Mouse (Mus musculus) midbrain, embryonic 15.5 days (tissue): ENCODE results near the gene Gm20708. TPM values are rescaled to one million over a fixed set of nuclear protein-coding genes. Genes with fewer than 3 reads are reported as not detected.
A peak's percentile ranks its signal among the peaks of the same experiment; 100 is the strongest.

Source experiments
- ATAC-seq: fragments of 200-750 bp; cut with Nextera tagmentation; replicated peaks from 2 replicates; pipeline ENCODE4 v1.8.0; 2017; ENCODE audit warnings: moderate TSS enrichment
- H3K27ac ChIP-seq: fragments of 300-500 bp; sonication (generic); 2 replicates; pipeline ENCODE4 v1.5.1; 2015; ENCODE audit warnings: mild to moderate bottlenecking, inconsistent platforms
- H3K27me3 ChIP-seq: fragments of 300-500 bp; sonication (generic); replicated peaks from 2 replicates; pipeline ENCODE4 v1.6.1; 2015; ENCODE audit warnings: inconsistent platforms
- H3K36me3 ChIP-seq: fragments of 300-500 bp; sonication (generic); replicated peaks from 2 replicates; pipeline ENCODE4 v1.6.1; 2015; ENCODE audit warnings: inconsistent platforms
- H3K4me1 ChIP-seq: fragments of 300-500 bp; sonication (generic); 2 replicates; pipeline ENCODE4 v1.6.1; 2015; ENCODE audit warnings: inconsistent platforms
- H3K4me2 ChIP-seq: fragments of 300-500 bp; sonication (generic); 2 replicates; pipeline ENCODE4 v1.6.1; 2015; ENCODE audit warnings: inconsistent platforms, mild to moderate bottlenecking, moderate library complexity
- H3K4me3 ChIP-seq: fragments of 300-500 bp; sonication (generic); 2 replicates; pipeline ENCODE4 v1.5.1; 2015; ENCODE audit warnings: mild to moderate bottlenecking, inconsistent platforms
- H3K9ac ChIP-seq: fragments of 300-500 bp; sonication (generic); 2 replicates; pipeline ENCODE4 v1.6.1; 2015; ENCODE audit warnings: mild to moderate bottlenecking, inconsistent platforms
- H3K9me3 ChIP-seq: fragments of 300-500 bp; sonication (generic); 2 replicates; pipeline ENCODE4 v1.6.1; 2016; ENCODE audit warnings: inconsistent platforms
- WGBS: fragments of 180-500 bp; shearing (Covaris S2); methylation state at CpG from one replicate; pipeline ENCODE4 v1.1.7; 2015; ENCODE audit warnings: mixed read lengths; 5-methylcytosine and 5-hydroxymethylcytosine counted together
- polyA plus RNA-seq: library from polyadenylated mRNA; unstranded; fragments of >200 nt; fragmentation: Nextera tagmentation; extraction: Ambion mirVana; gene quantifications from 2 replicates; pipeline ENCODE4 v1.2.1, GENCODE M21; 2015

Gm20708 gene
- polyA plus RNA-seq, 1 experiment from 2014 or later, result 1.4 TPM

DNA sequence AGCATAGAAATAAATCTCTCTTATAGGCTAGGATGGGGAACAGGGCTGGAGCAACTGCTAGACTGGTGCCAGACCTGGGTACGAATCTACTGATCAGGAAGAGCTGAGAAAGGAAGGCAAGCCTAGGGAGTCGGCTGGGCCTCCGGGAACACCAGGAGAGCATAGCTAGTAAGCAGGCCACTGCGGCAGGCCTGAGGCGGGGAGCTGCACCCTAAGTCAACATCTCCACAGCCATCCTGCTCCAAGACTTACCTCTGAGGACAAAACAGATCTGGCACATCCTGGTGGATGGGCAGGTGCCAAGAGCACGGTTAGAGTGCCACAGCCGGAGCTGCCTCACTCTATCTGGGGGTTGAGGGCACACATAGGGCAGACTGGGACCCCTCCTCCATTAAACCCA lies 10.7 kb downstream of the Gm20708 start:
- Histone ChIP-seq H3K27ac (no peak overlapping the region), H3K4me3 (no peak overlapping the region), H3K4me1 (peaks cover 17% of the 10 kb centered on the region), H3K27me3 (no peaks in the 10 kb centered on the region), H3K36me3 (no peaks in the 10 kb centered on the region), H3K4me2 (no peak overlapping the region), H3K9me3 (no peaks in the 10 kb centered on the region), H3K9ac (no peak overlapping the region)
- ATAC-seq, result no peak
- 93% methylated on average over 7 of the region's 7 CpGs for WGBS

DNA sequence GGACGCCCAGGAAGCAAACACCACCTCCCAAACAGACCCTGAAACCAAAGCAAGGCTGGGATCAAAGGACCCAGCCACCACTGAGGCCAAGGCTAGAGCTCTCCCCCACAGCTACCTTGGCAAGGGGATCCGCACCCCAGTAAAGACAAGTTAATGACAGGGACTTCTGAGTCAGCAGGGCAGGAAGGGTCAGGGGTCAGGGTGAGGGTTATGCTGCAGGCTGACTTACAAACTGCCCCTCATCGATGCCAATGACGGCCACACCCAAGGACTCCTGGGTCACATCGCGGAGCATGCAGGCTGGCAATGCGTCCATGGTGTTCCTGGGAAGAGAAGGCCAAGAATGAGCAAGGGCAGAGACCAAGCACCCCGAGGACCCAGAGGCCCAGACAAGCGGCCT lies 12.4 kb downstream of the Gm20708 start:
- WGBS, result 95% methylated on average over 9 of the region's 9 CpGs

DNA sequence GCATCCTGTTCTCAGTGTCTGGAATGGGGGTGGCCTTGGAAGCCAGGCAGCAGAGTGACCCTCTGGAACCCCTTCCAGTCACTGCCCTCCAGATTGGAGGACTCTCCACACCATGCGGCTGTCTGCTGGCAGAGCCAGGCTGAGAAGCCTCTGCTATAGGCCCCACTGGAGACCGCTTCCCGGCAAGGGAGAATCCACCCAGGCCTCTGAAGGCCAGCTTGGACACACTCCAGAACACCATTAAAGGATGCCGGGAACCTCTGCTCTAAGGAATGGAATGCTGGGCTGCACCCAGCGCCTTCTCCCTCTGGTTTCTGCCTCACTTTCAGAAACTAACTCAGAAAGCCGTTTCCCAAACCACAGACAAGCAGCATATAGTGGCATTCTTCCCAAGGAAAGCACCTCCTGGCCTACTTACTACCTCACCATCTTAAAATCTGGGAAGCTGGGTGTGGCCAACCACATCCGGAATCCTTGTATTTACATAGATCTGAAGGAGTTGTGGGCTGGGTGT lies 13.3 kb downstream of the Gm20708 start:
- peaks cover 32% of the 10 kb centered on the region for H3K4me1 ChIP-seq
- H3K4me2 ChIP-seq, result no peak overlapping the region
- H3K4me3 ChIP-seq, result no peak overlapping the region
- 89% methylated on average over 7 of the region's 7 CpGs for WGBS
- H3K27ac ChIP-seq, result no peak overlapping the region
- H3K27me3 ChIP-seq, result no peaks in the 10 kb centered on the region
- H3K9ac ChIP-seq, result no peak overlapping the region
- no peaks in the 10 kb centered on the region for H3K36me3 ChIP-seq
- H3K9me3 ChIP-seq, result no peaks in the 10 kb centered on the region
- no peak for ATAC-seq

More for the DNA sequence above, 12.4 kb downstream of the Gm20708 start:
- H3K9me3 ChIP-seq, result no peaks in the 10 kb centered on the region
- no peaks in the 10 kb centered on the region for H3K27me3 ChIP-seq
- ATAC-seq, result no peak
- H3K4me2 ChIP-seq, result no peak overlapping the region
- peaks cover 32% of the 10 kb centered on the region for H3K4me1 ChIP-seq
- H3K27ac ChIP-seq, result no peak overlapping the region
- H3K4me3 ChIP-seq, result no peak overlapping the region
- no peaks in the 10 kb centered on the region for H3K36me3 ChIP-seq
- H3K9ac ChIP-seq, result no peak overlapping the region

DNA sequence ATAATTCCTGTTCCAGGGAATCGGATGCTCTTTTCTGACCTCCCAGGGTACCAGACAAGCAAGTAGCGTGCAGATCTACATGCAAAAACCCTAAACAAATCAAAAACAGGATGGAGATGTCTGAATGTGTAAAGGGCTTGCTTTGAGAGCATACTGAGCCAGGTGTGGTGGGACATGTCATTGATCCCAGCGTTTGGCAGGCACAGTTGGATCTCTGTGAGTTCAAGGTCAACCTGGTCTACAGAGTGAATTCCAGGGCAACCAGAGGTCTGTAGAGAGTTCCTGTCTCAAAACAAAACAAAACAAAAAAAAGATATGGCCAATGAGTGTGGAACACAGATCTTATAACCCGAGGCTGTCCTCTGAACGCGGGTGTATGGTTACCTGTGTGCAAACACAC lies 13.9 kb downstream of the Gm20708 start:
- H3K4me3 ChIP-seq, result no peak overlapping the region

GRCm38 (mm10) chr11:117824060-117824969 lies 14.8 kb downstream of the Gm20708 start:
- Histone ChIP-seq H3K9me3 (no peaks in the 10 kb centered on the region), H3K9ac (no peak overlapping the region), H3K4me2 (peak overlapping the region; percentile 91), H3K27me3 (no peaks in the 10 kb centered on the region), H3K36me3 (no peaks in the 10 kb centered on the region), H3K4me1 (peaks cover 35% of the 10 kb centered on the region), H3K4me3 (peak overlapping the region; percentile 36; the same call in 1 of the 2 replicates), H3K27ac (no peak overlapping the region)
- 18% methylated on average over 23 of the region's 23 CpGs for WGBS
- peak; percentile 84 for ATAC-seq

More for the DNA sequence above, 13.9 kb downstream of the Gm20708 start:
- no peak for ATAC-seq
- Histone ChIP-seq H3K27ac (no peak overlapping the region), H3K36me3 (no peaks in the 10 kb centered on the region), H3K4me2 (no peak overlapping the region), H3K27me3 (no peaks in the 10 kb centered on the region), H3K4me1 (peaks cover 37% of the 10 kb centered on the region), H3K9me3 (no peaks in the 10 kb centered on the region), H3K9ac (no peak overlapping the region)
- WGBS, result 91% methylated on average over 6 of the region's 6 CpGs

DNA sequence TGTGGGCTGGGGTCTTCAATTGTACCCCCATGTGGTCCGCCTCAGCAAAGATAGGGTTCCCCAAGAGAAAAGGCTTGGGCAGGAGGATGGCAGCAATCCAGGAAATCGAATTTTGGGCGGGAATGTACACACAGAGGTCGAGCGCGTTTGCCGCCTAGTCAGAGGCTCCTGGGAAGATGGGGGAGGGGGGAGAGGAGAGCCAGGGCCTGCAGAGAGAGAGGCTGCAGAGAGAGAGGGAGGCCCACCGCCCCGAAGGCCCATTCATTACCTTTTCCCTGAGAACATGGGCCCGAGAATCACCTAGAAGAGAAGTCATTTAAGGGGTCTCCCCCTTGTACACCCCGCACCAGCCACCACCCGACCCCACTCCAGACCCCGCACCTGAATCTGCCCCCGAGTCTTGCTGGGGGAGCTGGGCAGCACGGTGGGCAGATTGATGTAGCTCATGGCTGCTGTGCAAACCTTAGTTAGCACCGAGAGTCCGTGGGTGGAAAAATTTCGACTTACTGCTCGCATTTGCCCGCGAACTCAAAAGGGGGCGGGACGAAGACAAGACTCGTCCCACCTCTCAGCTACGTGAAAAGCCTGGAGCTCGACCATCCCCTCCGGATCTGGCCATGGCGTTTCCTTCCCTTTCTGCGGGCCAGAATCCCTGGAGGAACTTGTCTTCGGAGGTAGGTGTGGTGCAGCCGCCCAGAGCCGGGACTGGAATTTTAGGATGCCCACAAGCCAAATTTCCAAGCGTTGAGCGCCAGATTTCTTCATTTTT lies 16.0 kb downstream of the Gm20708 start, which contains the start of the genes Afmid and Tk1:
Afmid (plus strand) TSS at position 592 of the 769 bp plus-strand sequence.
Tk1 (minus strand) TSS at position 760 of the 769 bp plus-strand sequence.
- peak within 1 kb of the TSS; percentile 91 for H3K4me2 ChIP-seq
- WGBS, result under 1% methylated on average over 34 of the region's 34 CpGs
- H3K9ac ChIP-seq, result peak within 1 kb of the TSS; percentile 28
- H3K4me1 ChIP-seq, result peaks cover 33% of the 10 kb centered on the region
- H3K27ac ChIP-seq, result peak within 1 kb of the TSS; percentile 48
- H3K36me3 ChIP-seq, result no peaks in the 10 kb centered on the region
- peak; percentile 51; the same call in 1 of the 2 replicates for ATAC-seq
- H3K27me3 ChIP-seq, result no peaks in the 10 kb centered on the region
- H3K9me3 ChIP-seq, result no peaks in the 10 kb centered on the region
- peak within 1 kb of the TSS; percentile 36 for H3K4me3 ChIP-seq

DNA sequence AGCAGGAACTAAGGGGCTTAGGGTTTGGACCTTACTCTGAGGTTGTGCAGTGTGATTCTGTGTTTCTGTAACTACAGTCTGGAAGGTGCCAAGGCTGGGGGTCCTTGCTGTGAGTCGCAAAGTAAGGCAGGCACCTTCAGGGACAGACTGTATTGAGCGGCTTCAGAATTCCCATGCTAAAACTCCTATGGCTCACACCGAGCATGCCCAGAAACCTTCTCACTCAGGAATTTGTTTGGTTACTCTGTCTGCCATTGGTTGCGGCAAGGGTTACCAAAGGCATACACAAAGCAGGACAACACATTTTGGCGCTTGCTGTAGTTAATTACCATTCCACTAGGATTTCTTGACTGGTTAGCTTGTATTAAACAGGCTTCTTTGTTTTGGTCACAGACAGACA lies 16.7 kb downstream of the Gm20708 start:
- peak overlapping the region; percentile 36 for H3K4me3 ChIP-seq
- H3K9me3 ChIP-seq, result no peaks in the 10 kb centered on the region
- no peaks in the 10 kb centered on the region for H3K27me3 ChIP-seq
- H3K9ac ChIP-seq, result peak overlapping the region; percentile 28; the same call in 1 of the 2 replicates
- no peaks in the 10 kb centered on the region for H3K36me3 ChIP-seq
- peak overlapping the region; percentile 48 for H3K27ac ChIP-seq
- ATAC-seq, result no peak
- 5% methylated on average over 5 of the region's 5 CpGs for WGBS
- H3K4me2 ChIP-seq, result peak overlapping the region; percentile 91
- peaks cover 33% of the 10 kb centered on the region for H3K4me1 ChIP-seq

DNA sequence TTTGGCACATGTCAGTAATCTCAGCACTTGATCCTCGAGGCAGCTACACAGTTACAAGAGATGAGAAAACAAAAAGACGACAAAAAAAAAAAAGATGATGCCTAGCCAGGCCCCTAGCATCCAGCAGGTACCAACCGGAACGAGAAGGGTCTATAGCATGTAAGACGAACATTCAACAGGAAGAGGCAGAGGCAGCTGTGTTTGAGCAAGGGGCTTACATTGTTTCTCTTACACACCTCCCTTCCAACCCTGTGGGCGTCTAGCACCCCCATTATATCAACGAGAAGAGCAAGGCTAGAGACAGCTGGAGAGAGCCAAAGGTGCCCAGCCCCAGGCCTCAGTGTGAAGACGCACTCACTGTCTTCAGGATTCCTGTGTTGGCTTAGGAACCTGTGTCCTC lies 17.4 kb downstream of the Gm20708 start:
- no peak for ATAC-seq
- Histone ChIP-seq H3K4me3 (no peak overlapping the region), H3K36me3 (no peaks in the 10 kb centered on the region), H3K9me3 (no peaks in the 10 kb centered on the region), H3K4me1 (peaks cover 33% of the 10 kb centered on the region), H3K27me3 (no peaks in the 10 kb centered on the region), H3K9ac (no peak overlapping the region), H3K4me2 (no peak overlapping the region), H3K27ac (no peak overlapping the region)
- WGBS, result 70% methylated on average over 8 of the region's 8 CpGs

GRCm38 (mm10) chr11:117827386-117827785 lies 17.9 kb downstream of the Gm20708 start:
- Histone ChIP-seq H3K4me1 (peaks cover 38% of the 10 kb centered on the region), H3K9ac (no peak overlapping the region), H3K36me3 (no peaks in the 10 kb centered on the region), H3K27me3 (no peaks in the 10 kb centered on the region), H3K9me3 (no peaks in the 10 kb centered on the region), H3K4me3 (no peak overlapping the region), H3K4me2 (no peak overlapping the region), H3K27ac (no peak overlapping the region)
- 76% methylated on average over 3 of the region's 3 CpGs for WGBS
- no peak for ATAC-seq

DNA sequence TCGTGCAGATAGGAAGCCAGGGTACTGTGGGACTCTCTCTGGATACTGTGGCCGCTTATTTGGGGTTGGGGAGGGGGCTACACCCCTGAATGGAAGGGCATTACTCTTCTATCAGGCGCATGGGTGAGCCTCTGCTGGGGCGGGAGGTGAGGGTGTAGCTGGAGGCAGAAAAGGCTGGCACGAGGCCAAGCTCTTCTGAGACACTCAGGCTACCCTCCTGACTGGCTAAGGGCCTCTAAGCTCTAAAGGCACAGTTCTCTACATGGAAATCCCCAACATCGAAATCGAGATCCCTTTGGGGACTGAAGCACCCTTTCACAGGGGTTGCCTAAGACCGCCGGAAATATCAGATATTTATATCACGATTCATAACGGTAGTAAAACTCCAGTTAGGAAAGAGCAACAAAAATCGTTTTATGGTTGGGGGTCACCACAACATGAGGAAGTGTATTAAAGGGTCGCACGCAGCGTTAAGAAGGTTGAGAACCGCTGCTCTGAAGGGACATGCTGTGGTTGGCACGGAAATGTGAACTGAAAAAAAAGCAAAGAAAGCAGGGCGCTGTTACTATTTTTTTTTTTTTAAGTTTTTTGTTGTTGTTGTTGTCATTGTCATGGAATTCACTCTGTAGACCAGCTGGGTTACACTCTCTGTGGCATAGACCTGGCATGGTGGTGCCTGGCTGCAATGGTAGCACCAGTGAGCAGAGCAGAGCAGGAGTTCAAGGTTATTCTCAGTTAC lies 18.9 kb downstream of the Gm20708 start:
- WGBS, result 80% methylated on average over 18 of the region's 18 CpGs
- H3K9ac ChIP-seq, result no peak overlapping the region
- peaks cover 38% of the 10 kb centered on the region for H3K4me1 ChIP-seq
- no peak overlapping the region for H3K27ac ChIP-seq
- no peak overlapping the region for H3K4me3 ChIP-seq
- H3K4me2 ChIP-seq, result no peak overlapping the region
- no peaks in the 10 kb centered on the region for H3K27me3 ChIP-seq
- no peaks in the 10 kb centered on the region for H3K36me3 ChIP-seq
- ATAC-seq, result no peak
- no peaks in the 10 kb centered on the region for H3K9me3 ChIP-seq

DNA sequence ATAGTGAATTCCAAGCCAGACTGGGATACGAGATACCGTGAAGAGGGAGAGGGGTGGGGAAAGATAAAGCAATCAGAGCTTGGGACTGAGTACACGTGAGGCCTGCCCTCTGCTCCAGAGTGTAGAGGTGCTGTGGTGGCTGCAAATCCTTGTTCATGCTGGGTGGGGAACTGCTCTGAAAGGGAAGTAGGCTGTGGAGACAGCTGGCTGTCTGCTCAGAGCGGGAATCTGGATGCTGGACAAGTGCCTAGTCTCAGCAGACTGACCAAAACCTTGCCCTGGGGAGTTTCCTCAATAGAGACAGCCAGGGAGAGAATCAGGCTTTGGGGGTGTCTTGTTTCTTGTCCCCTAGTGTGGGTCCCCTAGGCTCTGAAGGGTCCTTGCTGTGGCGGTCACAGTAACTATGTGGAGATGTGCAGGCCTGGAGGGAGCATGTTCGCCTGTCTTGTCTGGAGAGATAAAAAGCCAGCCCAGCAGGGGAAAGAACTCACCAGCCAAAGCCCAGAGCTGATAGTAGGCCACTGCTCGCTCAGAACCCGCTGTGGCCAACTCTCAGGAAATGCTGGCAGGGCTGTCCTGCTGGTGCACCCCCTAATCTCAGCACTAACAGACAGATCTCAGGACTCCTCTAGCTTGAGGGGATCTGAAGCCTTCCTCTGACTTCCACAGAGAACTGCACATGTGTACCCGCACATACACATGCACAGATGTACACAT lies 19.6 kb downstream of the Gm20708 start:
- no peak overlapping the region for H3K4me2 ChIP-seq
- H3K9me3 ChIP-seq, result no peaks in the 10 kb centered on the region
- H3K4me3 ChIP-seq, result no peak overlapping the region
- no peak overlapping the region for H3K9ac ChIP-seq
- H3K36me3 ChIP-seq, result no peaks in the 10 kb centered on the region
- H3K4me1 ChIP-seq, result peaks cover 36% of the 10 kb centered on the region
- no peak overlapping the region for H3K27ac ChIP-seq
- H3K27me3 ChIP-seq, result no peaks in the 10 kb centered on the region
- WGBS, result 52% methylated on average over 9 of the region's 9 CpGs
- ATAC-seq, result no peak
